Mouse (Mus musculus) lung, postnatal 0 days (tissue): ENCODE measurements at regions not wholly inside any gene's neighbourhood (a gene's known extent, or its start where the extent isn't known, plus 50 kb on each side); places are given as distances from the start of the nearest gene placed in this dataset.

Experiments
- CTCF ChIP-seq: IDR thresholded peaks from 2 replicates; pipeline ENCODE4 v1.5.1; 2016; ENCODE audit warnings: antibody characterized with exemption, mild to moderate bottlenecking
- EP300 ChIP-seq: IDR thresholded peaks from 2 replicates; pipeline ENCODE4 v1.6.1; 2016; ENCODE audit warnings: antibody characterized with exemption, mild to moderate bottlenecking, control low read depth

- no peak for TF ChIP-seq CTCF
- TF ChIP-seq EP300, result peak; percentile 88
These were observed 367.2 kb upstream of the Gm26657 start for GRCm38 (mm10) chr4:56372711-56373110.
